In genomic region chr5:20153359-20154125, GRCm38 (mm10) we compare ENCODE assay signal across 15 mouse cellular contexts.
DNase-seq lines count a peak whose midpoint lies in the region; ATAC-seq and TF ChIP-seq lines count a peak whose summit lies in the region.
"Had no signal": no experiment of that assay in that cellular context is flagged by ENCODE, and none has a peak within 500 bp of the region (broad histone marks: within the 10 kb centered on the region; RNA-seq: fewer than 3 reads in every experiment).

No protein-coding gene starts in this region.

- no peaks in the 10 kb centered on the region for H3K27me3 ChIP-seq in midbrain, embryonic 14.5 days (ENCODE audit: control insufficient read depth, insufficient read depth, low read length)
- H3K27me3 ChIP-seq: embryonic facial prominence, embryonic 12.5 days had no signal

- H3K4me2 ChIP-seq in midbrain, embryonic 14.5 days (ENCODE audit: low read length), result no peak overlapping the region
- H3K4me2 ChIP-seq: embryonic facial prominence, embryonic 12.5 days had no signal

- TF ChIP-seq POLR2A in brain, embryonic 14.5 days (IDR thresholded peaks at IDR 0.05; ENCODE audit: borderline replicate concordance, extremely low read depth, insufficient read depth, insufficient read length, poor library complexity, severe bottlenecking), result no peak

- 24% methylated on average over 3 of the region's 3 CpGs for WGBS in midbrain, embryonic 14.5 days

- no peak for ATAC-seq in midbrain, embryonic 14.5 days (ENCODE audit: low FRiP score, low TSS enrichment)

- no peak for TF ChIP-seq CTCF in layer of hippocampus, adult 2 months (conservative IDR thresholded peaks at IDR 0.05)
- TF ChIP-seq CTCF in brain, embryonic 14.5 days (IDR thresholded peaks at IDR 0.05; ENCODE audit: borderline replicate concordance, extremely low read depth, insufficient read depth, insufficient read length), result no peak

- no peak overlapping the region for H3K9ac ChIP-seq in midbrain, embryonic 14.5 days (replicated peaks; ENCODE audit: low read length)
- H3K9ac ChIP-seq: embryonic facial prominence, embryonic 12.5 days; liver, embryonic 14.5 days had no signal

- DNase-seq in embryo, embryonic 10 days (ENCODE audit: low spot score), result peak; percentile 56
- no peak for DNase-seq in embryo, embryonic 9.5 days (ENCODE audit: extremely low spot score)
- peak in 1 of 2 experiments; percentile 48 for DNase-seq in layer of hippocampus, adult 2 months (ENCODE audit: low spot score in 2 of 2)
- DNase-seq in layer of hippocampus, adult 8-10 months (ENCODE audit: low spot score in 2 of 2), result no peak
- peak; percentile 77 for DNase-seq in brain, embryonic 14.5 days (ENCODE audit: low read depth)
- DNase-seq in midbrain, embryonic 14.5 days, result peak; percentile 34
- no peak for DNase-seq in spleen, postnatal 10 days (ENCODE audit: low spot score in 2 of 2)
- no peak for DNase-seq in heart, adult 11 months
- DNase-seq: adrenal gland, postnatal 14 days; cerebellum, adult 11-12 months; heart, postnatal 36 days; kidney, adult 2 months; spleen, adult 18-20 months had no signal

- peak overlapping the region; percentile 43 for H3K27ac ChIP-seq in layer of hippocampus, adult 2 months
- H3K27ac ChIP-seq in midbrain, embryonic 14.5 days (replicated peaks; ENCODE audit: low read depth, low read length), result no peak overlapping the region; the same call in 1 of the 2 replicates
- H3K27ac ChIP-seq: embryonic facial prominence, embryonic 12.5 days; liver, embryonic 14.5 days had no signal

- no peaks in the 10 kb centered on the region for H3K9me3 ChIP-seq in midbrain, embryonic 14.5 days (ENCODE audit: control insufficient read depth, low read length)
- H3K9me3 ChIP-seq: embryonic facial prominence, embryonic 12.5 days had no signal

- H3K4me3 ChIP-seq in layer of hippocampus, adult 2 months, result no peak overlapping the region
- H3K4me3 ChIP-seq in midbrain, embryonic 14.5 days (replicated peaks; ENCODE audit: low read depth, low read length), result no peak overlapping the region
- H3K4me3 ChIP-seq: embryonic facial prominence, embryonic 12.5 days had no signal

- H3K4me1 ChIP-seq in midbrain, embryonic 14.5 days (ENCODE audit: control insufficient read depth, insufficient read depth, low read length), result 0 out of 2 replicates have a peak, but pooled peaks cover 8% of the 10 kb centered on the region
- H3K4me1 ChIP-seq: embryonic facial prominence, embryonic 12.5 days had no signal

- H3K36me3 ChIP-seq in midbrain, embryonic 14.5 days (ENCODE audit: control insufficient read depth, insufficient read depth, low read length), result no peaks in the 10 kb centered on the region
- H3K36me3 ChIP-seq: embryonic facial prominence, embryonic 12.5 days had no signal

Comparison
In these comparisons a context has a peak if more than half of its experiments do, and no peak if none do; other contexts are left out.
1. DNase-seq: peak in embryo, embryonic 10 days (single experiment), brain, embryonic 14.5 days (single experiment) and midbrain, embryonic 14.5 days (single experiment); none in embryo, embryonic 9.5 days (single experiment), layer of hippocampus, adult 8-10 months (0 of 2), spleen, postnatal 10 days (0 of 2) and heart, adult 11 months (single experiment).